Mouse (Mus musculus) embryo, embryonic 9.5 days (tissue): ENCODE measurements at regions not wholly inside any gene's neighbourhood (a gene's known extent, or its start where the extent isn't known, plus 50 kb on each side); places are given as distances from the start of the nearest gene placed in this dataset.
"Not testable (repeated sequence)": the region's sequence is repeated elsewhere in the genome, so short reads cannot be mapped to it uniquely, and the experiment has no call there.

Experiments
- DNase-seq: peaks from one replicate; pipeline ENCODE4 v3.0.0-alpha.2; 2017; ENCODE audit errors: extremely low spot score

DNA sequence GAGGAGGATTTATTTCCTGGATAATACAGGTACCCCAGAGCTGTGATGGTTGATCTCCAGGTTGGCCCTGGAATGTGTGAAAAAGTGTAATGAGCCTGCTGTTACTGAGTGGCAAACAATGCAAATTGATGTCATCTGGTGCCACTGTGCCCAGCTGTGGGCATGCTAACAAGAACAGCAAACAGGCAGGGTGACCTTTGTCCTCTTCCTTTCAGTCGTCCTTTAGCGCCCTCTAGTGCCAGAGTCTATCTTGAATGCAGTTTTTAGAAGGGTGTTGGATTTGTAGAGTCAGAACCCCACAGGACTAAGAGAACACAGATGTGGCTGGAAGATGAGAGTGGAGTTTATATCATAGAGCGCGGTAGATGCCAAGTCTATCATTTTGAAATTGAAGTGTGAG lies 164.3 kb downstream of the Sdhaf3 start:
- peak; percentile 56 for DNase-seq

DNA sequence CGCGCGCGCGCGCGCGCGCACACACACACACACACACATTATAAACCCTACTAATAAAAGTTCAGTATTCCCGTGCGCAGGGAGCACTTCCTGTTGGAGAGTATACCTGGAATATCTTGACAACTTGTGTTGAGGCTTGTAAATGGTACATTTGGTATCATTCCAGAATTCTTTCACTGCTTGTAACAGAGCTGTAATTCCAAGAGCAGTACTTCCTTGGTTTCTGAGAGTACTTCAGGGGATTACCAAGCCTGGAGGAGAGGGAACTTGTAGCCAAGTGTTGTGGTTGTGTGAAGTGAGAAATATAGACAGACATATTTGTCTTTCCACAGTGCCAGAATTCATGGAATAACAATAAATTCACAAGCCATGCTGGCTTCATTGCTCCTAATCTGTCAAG lies 177.2 kb downstream of the Sdhaf3 start:
- no peak for DNase-seq

DNA sequence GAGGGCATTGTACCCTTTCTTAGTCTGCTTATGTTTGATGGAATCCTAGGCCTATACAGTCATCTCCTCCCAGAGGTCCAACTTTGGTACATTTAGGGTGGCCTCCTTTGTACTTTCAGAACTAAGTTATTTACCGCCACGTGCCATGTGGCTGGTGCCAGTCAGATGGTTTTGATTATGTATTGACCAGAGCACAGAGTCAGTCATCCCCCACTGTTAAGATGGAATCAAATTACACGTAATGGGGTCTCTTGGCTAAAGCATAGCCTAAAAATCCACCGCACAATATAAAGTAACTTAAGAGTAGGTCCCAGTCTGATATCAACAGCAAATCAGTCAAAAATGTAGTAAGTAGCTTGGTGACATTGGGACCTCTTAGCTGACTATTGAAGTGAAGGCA lies 178.3 kb downstream of the Sdhaf3 start:
- no peak for DNase-seq

DNA sequence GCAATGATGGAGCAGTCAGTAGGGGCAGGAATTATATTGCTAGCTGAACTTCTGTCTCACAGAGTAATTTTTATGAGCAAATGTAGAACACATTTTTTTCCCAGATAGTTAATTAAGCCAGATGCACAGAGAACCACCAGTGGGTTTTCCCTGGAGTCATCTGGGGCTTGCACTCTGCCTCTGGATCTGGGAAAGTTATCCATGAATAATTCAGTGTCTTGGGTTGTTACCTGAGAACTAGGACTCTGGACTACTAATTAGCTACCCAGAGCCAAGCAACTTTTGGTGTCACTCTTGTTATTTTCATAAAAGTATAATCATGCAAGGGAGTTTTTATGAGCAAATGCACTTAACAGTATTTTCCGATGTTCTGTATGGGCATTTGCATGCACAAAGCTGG lies 179.1 kb downstream of the Sdhaf3 start:
- DNase-seq = no peak

DNA sequence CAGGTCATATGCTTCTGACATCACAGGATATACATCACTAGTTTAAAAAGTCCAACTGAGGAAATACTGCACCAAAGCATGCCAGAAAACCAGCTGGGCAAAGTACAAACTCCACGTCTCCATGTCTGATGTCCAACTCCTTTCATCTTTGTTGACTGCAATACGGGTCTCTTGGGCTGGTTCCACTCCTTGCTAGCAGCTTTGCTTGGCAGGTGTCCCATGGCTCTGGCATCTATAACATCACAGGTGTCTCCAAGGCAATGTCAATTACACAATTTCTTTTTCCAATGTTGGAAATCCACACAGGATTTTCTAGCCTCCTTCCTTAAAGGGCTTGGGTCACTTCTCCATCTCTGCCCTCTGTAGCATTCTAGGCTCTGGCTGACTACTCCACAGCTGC lies 225.9 kb downstream of the Sdhaf3 start:
- no peak for DNase-seq

DNA sequence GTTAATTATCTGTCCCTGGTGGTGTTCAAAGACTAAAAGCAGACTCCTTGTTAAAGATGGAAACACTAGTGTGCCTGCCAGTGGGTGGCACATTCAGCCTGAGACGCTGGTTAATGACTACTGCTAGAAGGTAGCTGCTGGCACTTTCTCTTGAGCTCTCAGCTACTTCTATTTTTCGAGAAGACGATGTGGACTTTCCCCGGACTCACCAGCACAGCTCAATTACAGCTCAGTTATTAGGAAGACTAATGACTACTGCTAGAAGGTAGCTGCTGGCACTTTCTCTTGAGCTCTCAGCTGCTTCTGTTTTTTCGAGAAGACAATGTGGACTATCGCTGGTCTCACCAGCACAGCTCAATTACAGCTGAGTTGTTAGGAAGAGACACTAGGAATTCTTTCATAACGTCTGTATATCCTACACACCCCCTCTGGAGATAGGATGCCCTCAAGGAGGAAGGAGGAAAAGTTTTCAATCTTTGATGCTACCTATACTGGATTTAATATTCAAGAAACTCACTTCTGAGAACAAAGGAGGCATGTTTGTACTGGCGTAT lies 243.3 kb downstream of the Sdhaf3 start:
- no peak for DNase-seq

DNA sequence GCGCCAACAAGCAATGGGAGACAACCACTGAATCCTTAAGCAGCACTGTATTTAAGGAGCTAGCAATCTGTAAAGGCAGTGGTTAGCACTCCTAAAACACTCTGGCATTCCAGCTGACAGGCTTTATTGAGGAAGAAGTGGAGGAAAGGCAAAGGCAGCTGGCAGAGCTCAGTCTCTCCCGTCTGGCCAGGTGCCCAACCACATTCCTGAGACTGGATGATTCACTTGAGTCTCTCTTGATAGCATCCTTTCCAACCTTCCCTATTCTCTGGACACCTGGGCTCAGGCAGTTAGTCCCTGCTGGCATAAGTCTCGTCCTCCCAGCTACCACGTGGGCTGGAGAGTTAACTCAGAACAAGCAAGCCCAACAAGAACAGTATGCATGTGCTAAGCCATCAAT lies 260.1 kb downstream of the Sdhaf3 start:
- DNase-seq = no peak

DNA sequence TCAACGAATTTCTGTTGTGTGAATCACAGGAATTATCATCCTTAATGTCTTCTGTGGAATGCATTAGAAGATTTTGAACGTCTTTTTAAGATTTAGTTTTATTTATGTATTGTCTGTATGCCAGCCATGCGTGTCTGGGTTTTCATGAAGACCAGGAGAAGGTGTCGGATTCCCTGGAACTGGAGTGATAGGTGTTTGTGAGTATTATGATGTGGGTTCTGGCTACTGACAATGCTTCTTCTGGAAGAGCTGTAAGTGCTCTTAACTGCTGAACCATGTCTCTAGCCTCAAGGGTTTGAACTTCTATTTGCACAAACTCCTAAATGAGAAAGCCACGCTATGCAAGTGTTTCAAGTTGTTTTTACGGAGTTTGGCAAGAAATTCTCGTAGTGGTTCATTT lies 296.5 kb downstream of the Sdhaf3 start:
- DNase-seq = no peak

DNA sequence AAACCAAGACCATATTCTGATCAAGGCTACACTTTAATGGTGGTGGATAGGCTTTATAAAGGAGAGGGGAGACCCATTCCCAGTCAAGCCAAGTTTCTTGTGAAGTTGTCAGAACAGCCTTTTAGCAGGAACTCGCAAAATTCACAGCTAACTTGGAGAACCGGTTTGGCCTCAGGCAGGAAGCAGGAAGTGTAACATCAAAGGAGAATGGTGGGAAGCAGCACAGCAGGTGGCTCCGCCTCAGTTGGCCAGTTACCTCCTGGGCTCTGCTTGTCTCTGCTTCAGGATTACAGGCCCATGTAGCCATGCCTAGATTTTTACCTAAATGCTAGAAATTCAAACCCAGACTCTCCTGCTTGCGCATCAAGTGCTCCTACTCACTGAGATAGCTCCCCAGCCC lies 277.2 kb upstream of the Tac1 start:
- no peak for DNase-seq

DNA sequence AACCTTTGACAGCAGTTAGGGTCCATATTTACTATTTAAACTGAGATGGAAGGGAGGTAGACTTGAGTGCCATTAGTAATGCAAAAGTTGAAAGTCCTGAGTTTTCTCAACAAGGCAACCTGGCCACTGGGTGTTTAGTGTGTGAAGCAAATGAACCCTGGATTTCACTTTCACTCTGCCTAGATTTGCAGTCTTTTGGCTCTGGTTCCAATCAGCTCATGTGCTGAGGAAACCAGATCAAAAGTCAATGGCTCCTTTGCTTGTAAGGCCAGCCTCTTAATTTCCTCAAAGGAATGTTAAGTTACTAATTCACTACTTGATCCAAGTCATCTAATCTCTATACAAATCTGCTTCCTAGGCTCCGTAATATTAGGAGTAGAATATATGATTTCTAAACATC lies 247.7 kb upstream of the Tac1 start:
- DNase-seq = no peak

DNA sequence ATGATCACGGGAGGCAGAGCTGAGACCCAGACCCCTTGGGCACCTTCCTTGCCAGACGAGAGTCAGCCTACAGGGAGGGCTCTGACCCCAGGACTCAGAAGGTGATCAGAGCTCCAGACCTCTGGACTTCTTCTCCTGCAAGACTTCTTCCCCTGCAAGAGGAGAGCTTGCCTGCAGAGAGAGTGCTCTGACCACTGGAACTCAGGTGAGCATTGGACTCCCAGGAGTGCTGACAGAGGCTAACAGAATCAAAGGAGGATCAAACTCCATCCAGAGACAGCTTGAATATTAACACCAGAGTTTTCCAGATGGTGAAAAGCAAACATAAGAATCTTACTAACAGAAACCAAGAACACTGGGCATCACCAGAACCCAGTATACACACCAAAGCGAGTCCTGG lies 241.2 kb upstream of the Tac1 start:
- DNase-seq = no peak

DNA sequence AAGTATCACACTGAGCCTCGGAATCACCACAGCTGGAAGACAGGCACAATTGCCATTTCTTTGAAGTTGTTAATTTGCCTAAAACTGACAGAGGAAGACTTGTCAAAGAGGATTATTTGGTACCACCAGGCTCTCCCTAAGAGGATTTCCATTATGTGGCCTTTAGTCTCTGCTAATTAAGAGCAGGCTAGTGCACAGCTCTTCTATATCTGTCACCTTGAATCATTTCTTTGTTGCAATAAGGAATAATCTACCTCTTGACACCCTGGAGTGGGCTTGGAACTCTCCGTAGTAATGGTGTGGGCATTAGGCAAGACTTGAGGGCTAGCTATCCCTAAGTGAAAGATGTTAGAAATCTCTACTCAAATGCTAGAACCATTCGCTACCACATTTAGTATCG lies 227.7 kb upstream of the Tac1 start:
- no peak for DNase-seq

DNA sequence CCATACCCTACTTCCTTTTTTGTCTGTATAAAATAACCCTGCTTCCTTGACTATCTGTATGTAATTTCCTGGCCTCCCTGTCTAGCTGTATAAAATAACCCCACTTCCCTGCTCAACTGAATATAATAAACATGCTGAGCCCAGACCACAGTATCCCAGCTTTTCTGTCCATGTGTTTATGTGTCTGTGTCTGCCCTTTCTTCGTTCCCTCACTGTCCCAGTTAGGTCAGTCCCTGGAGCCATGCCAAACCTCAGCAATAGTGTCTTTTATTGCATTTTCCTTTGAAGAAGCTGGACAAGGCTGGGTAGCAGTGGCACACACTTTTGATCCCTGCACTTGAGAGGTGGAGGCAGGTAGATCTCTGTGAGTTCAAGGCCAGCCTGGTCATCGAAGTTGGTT lies 198.0 kb upstream of the Tac1 start:
- DNase-seq = no peak

DNA sequence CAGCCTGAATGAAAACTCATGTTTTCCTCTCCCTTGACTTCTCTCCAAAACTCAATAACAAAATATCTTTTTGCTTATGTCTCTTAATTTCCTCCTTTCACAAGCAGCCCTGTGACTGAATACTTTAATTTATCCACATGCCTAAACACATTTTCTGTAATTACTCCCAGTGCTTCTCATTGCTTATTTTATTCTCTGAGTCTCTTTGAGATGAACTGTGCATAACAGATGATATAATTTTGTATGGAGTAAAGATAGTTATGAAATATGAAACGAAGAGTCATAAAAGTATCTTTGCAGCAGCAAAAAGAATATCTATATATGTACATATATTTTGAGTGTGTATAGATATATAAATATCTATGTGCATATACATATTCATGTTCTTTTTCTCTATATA lies 187.5 kb upstream of the Tac1 start:
- DNase-seq = no peak

DNA sequence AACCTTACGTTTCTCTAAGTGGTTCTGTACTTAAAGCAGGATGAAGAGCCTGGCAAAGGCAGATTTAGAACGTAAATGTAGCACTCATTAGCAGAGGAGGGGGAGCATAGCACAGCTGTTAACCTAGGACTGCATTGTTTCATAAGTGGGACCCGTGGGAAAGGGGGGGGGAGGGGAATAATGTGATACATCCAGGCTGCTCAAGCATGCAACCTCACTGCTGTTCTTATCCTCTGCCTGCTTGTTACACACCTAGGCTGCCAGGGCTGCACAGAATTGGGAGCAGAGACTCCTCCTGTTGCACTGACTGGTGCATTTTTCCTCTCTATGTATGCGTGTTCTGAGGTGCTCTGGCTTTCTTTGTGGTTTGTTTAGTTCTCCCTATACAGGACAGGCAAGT lies 180.1 kb upstream of the Tac1 start:
- DNase-seq = peak; percentile 4

DNA sequence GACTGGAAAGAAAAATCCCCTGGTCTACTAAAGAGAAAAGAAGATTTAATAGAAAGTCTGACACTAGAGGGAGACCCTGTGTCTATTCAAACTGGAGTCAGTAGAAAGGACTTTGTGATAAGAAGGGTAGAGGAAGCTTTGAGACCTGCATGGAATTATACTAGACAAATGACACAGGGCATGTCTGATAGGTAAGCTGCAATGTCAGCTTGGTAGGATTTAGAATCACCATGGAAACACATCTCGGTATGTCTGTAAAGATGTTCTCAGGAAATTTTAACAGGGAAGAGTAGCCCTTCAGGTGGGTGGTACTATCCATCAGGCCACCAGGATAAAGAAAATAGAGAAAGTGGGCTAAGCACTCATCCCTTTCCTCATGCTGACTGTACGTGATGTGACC lies 178.8 kb upstream of the Tac1 start:
- no peak for DNase-seq

DNA sequence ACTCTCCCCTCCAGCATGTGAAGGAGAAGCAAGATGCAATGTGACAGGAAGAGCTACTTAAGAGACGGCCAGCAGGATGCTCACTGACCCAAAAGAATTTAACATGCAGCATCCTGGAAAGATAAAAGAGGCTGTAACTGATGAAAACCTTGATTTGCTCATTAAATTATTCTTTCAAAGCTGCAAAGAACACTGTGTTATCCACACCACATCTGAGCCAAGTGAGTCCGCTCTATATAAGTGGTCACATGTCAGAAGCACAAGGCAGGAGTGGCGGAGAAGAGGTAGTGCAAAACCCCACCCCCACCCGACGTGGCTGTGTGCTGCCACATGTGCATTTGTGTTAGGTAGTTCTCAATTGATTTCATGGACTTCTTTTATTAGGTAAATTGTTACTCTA lies 176.0 kb upstream of the Tac1 start:
- no peak for DNase-seq

DNA sequence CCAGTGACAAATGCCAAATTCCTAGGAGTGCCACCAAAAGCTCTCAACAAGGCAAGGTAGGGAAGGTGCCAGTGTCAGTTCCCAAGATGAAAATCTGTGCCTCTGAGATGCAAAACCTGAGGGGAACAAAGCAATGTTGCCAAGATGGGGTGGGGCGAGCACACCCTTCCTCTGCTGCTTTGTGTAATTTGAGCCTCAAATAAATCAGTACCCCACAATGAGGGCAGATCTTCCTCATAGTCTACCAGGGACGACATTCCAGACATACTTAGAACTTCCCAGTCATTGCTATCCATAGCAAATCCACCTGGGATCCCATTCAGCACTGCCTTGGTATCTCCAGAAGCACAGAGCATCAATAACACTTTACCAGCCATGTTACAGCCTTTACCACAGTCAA lies 129.9 kb upstream of the Tac1 start:
- DNase-seq = no peak

DNA sequence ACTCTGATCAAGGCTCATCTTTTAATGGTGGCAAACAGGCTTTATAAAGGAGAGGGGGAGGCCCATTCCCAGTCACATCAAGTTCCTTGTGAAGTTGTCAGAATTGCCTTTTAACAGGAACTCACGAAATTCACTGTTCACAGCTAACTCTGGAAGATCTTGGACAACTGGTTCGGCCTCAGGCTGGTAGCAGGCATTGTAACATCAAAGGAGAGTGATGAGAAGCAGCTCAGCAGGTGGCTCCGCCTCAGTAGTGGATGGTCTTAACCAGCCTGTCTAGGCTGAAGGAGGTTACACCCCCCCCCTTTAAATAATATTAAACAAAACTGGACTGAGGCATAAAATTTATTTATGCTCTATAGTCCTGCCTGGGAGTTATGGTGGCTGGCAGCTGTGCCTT lies 113.0 kb upstream of the Tac1 start:
- DNase-seq = no peak

DNA sequence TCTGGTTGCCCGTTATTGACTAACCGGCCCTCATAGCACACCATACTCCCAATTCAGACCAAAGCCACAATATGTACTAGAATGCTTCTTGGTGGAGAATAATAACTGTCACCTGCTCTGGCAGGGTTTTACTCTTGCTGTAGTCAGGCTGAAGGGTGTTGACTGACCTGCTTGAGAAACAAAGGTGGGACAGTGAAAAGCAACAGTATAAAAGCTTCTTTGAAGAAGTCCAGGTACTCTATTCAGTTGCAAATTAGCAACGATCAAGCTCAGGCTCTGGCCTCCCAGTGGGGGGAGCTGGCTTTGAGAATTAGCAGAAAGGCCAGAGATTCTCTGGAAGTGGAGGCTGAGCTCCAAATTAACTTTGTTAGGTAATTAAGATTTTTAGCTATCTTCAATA lies 112.4 kb upstream of the Tac1 start:
- not testable (repeated sequence) for DNase-seq

DNA sequence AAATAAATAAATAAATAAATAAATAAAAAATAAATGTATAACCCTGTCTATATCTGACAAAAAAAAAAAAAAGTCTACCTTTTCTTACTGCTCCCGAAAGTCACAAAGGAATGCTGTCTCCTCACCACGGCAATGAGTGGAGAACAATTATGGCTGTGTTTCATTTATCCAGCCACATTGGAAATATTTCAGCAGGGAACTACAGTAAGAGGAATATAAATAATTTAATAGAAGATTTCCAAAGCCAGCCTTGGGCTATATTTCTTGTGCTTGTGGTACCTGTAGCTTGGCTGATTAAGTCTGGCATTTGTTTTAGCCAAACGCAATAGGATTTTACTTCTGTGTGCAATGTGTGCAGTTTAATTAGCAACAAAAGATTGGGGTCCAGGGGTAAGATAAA lies 98.8 kb upstream of the Tac1 start:
- no peak for DNase-seq

DNA sequence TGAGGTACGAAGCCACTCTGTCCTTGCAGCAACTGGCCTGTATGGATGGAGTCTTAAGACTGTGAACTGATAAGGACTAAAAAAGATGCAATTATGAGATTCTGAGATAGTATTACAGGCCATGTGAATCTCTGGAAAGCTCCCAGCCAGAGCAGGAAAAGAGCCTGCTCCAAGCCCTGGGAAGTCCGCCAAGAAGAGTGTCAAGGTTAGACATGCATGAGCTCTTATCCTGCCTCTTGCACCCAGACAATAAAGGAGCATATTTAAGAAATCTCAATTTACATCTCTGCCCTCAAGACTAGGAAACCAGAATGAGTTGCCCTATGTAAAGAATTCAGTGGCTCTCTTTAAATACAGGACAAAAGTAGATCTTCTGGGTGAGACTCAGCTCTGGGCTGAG lies 90.8 kb upstream of the Tac1 start:
- DNase-seq = no peak

DNA sequence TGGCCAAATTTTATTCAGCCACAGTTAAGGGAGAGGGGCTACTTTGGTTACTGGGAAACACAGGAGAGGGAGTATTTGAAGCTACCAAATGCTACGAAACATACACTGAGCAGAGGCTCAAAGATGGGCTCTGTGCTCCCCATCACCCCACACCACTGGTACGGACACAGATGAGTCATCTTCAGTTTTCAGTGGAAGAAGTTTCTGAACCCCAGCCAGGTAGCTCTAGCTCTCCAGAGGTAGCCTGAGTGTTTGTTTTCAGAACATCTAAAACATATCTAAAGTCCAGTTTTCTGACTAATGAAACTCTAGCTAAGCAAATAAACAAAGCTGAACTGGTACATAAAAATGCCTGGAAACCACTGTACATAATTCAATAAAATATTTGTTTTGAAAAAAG lies 90.3 kb upstream of the Tac1 start:
- no peak for DNase-seq

DNA sequence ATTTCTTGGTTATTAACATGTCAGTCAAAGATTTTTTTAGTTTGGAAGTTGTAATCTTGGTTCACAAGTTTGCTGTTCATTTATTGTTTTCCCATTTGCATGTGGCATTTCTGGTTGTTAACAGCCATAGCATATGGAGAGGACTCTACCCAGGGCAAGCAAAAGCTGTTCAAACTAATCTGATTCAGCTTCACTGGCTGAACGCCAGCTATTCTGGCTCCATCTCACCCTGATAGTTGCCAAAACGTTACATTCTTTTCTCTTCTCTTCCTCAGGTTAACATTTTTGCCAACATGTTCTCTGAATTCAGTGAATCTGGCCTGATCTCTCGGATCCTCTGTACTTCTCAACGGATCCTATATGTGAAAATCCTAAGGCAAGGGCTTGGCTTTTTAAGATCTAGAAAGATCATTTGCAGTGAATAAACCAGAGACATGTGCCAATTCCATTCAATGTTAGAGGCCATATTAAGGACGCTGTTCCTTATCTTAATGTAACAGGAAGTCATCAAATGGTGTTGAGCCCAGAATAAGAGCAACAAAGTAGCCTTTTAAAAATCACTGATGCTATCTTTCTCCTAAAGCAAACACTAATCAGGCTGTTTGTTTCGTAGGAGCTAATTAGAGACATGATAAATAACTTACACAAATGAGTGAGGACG lies 82.2 kb upstream of the Tac1 start:
- no peak for DNase-seq
